Mouse (Mus musculus) testis, adult 10 weeks (tissue): ENCODE data around the gene Cblc. TPM values are rescaled to one million over a fixed set of nuclear protein-coding genes. Genes with fewer than 3 reads are reported as not detected.

Experiments
- polyA plus RNA-seq: library from polyadenylated mRNA; stranded (reverse); fragments of 350-450 nt; fragmentation: Illumina TruSeq; extraction: RNeasy Lipid Tissue Mini Kit (QIAGEN cat#74804); gene quantifications from one replicate; pipeline ENCODE4 v1.2.3, GENCODE M21; 2014; ENCODE audit warnings: low read depth, low replicate concordance

Cblc gene
- not detected for polyA plus RNA-seq

DNA sequence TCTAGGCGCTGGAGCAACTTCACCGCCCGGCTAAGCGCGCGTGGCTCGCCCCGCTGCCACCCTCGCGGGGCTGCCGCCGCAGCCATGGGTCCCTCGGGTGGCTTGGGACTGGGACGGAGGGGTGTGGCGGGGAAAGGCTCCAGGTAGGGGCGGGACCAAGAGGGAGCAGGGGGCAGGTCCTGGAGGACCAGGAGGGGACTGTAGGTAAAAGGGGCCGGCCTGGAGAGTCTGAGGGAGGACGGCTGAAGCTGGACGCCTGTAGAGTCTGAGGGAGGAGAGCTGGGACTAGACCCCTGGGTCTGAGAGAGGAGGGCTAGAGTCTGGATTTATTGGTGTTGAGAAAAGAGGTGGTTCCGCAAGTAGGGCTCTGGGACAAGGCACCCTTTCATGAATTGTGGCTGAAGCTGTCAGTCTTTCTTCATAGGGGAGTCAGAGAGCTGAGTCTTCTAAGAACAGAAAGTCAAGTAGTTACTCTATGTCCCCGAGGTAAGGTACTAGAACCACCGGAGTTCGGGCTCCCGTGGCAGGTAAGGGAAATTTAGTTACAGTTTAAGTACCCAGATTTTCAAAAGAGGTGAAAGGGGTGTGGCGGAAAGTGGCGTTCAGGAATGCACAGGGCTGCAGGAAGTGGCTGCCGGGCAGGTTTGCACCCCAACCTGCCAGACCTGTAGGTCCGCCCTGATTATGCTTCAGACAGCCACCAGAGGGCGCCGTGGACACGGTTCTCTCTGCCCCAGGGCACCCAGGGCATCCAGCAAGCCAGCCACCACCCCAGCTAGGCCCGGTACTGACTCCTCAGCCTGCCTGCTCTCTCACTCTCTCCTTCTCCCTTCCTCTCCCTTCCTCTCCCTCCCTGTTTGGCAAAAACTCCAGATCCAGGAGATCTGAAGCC is at the start of gene Cblc:
Gene Cblc (minus strand): TSS at position 113 of the 892 bp plus-strand sequence.

DNA sequence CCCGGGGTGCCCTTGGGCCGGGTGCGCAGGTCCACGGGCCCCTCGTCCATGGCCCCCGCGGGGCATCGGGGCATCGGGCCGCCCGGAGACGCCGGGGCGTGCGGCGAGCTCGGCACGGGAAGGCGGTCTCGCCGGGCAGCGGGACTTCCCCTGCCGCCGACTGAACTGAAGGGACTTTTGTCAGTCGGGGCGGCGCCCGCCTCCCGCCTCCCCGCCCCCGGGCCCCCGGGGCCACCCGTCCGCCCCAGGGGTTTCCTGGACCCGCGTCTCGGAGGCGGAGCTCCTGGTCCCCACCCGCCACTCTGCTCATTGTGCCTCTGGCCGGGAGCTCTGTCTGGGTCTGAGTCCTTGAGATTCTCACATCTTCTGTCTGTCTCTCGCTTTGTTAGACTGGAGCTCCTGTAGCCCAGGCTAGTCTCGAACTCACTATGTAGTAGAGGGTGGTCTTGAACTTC is 26.0 kb upstream of the Cblc start, which contains the start of gene Bcl3:
Gene Bcl3 (minus strand): TSS at position 167 of the 455 bp plus-strand sequence.

DNA sequence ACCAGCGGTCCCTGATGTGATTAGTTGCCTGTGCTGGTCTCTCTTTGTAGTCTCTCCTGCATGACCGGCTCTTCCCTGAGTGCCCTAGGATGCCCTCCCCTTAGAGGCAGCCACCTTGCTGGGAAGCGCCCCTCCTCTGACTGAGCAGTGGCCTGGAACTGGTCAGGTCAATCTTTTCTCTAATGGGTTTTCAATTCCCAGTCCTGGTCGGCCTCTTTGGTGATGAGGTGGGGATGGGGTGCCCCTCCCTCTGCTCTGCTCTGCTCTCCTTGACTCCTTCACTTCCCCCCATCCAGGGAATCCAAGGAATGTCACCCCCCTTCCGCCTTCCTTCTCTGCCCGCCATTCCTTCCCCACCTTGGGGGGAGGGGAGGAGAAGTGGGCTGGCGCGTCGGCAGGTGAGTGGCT is 25.6 kb downstream of the Cblc start, which contains the start of gene Bcam:
Gene Bcam (minus strand): TSS at position 33 of the 408 bp plus-strand sequence.

DNA sequence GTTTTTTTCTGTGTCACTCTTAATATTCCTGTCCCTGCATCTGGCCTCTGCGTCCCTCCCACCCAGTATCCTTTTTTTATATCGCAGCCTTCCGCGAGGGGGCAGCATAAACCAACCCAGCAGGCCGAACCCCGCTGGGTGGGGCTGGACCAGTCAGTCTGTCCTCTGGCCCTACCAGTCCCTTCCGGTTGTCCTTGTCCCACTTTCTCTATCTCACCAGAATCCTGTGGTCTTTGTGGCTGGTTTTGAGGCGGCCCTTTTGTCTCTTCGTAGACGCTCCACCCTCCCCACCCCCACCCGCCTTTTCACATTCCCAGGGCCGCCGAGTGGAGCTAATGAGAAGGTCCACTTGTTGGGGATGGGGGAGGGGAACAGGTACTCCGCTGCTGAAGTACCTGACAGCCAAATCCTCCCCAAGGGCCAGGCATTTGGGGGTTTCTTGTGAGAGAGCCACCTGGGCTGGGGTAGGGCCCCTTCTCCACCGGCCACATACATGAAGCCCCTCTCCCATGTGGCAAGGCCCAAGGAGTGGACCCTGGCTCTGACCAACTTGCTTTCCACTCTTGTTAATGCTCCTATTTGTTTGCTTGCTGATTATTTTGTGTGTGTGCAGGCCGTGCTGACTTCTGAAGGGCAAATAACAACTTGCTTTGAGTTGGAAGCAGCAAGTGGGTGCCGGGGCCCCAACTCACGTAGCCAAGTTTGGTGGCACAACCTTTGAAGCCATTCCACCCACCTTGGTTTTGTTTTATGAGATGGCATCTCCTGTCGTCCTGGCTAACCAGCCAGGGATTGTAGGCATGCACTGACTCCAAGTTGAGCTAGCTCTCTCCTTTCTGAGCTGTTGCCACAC is 46.2 kb downstream of the Cblc start, which contains the start of gene Nectin2:
Gene Nectin2 (minus strand): TSS at position 267 of the 853 bp plus-strand sequence.

Other genes with a start within 250 kb of the Cblc start
- 0.43 TPM for gene Ppp1r37, start 233.7 kb downstream of the Cblc start, polyA plus RNA-seq
- not detected for gene Zfp296, start 219.5 kb downstream of the Cblc start, polyA plus RNA-seq
- gene Gemin7, start 219.2 kb downstream of the Cblc start, polyA plus RNA-seq, result 12.5 TPM
- gene Clasrp, start 192.3 kb downstream of the Cblc start, polyA plus RNA-seq, result 3.3 TPM
- 0.39 TPM for gene Relb, start 167.4 kb downstream of the Cblc start, polyA plus RNA-seq
- 17.7 TPM for gene Clptm1, start 131.8 kb downstream of the Cblc start, polyA plus RNA-seq
- not detected for gene Apoc2, start 118.9 kb downstream of the Cblc start, polyA plus RNA-seq
- not detected for gene Gm44805, start 115.4 kb downstream of the Cblc start, polyA plus RNA-seq
- gene Apoc4, start 115.3 kb downstream of the Cblc start, polyA plus RNA-seq, result not detected
- gene Apoc1, start 104.1 kb downstream of the Cblc start, polyA plus RNA-seq, result 9.0 TPM
- gene Apoe, start 97.6 kb downstream of the Cblc start, polyA plus RNA-seq, result 3.0 TPM
- gene Tomm40, start 81.4 kb downstream of the Cblc start, polyA plus RNA-seq, result 0.38 TPM
- gene Nectin2, start 46.3 kb downstream of the Cblc start, polyA plus RNA-seq, result 7.8 TPM
- gene Bcam, start 25.8 kb downstream of the Cblc start, polyA plus RNA-seq, result not detected
- gene Bcl3, start 26.0 kb upstream of the Cblc start, polyA plus RNA-seq, result 0.53 TPM
- not detected for gene Gm19345, start 55.2 kb upstream of the Cblc start, polyA plus RNA-seq
- gene Ceacam16, start 64.5 kb upstream of the Cblc start, polyA plus RNA-seq, result not detected
- gene Ceacam19, start 91.2 kb upstream of the Cblc start, polyA plus RNA-seq, result not detected
- 7.9 TPM for gene Pvr, start 124.4 kb upstream of the Cblc start, polyA plus RNA-seq
- gene Igsf23, start 153.9 kb upstream of the Cblc start, polyA plus RNA-seq, result not detected
- 1.4 TPM for gene Ceacam20, start 168.6 kb upstream of the Cblc start, polyA plus RNA-seq
- 1.6 TPM for gene Nlrp9b, start 194.7 kb upstream of the Cblc start, polyA plus RNA-seq